Mouse (Mus musculus) hindbrain, embryonic 12.5 days (tissue): ENCODE measurements around the gene Armcx4. TPM values are rescaled to one million over a fixed set of nuclear protein-coding genes. Genes with fewer than 3 reads are reported as not detected.

Source experiments
- polyA plus RNA-seq: library from polyadenylated mRNA; unstranded; fragments of >200 nt; fragmentation: Nextera tagmentation; extraction: Ambion mirVana; gene quantifications from 2 replicates; pipeline ENCODE4 v1.2.1, GENCODE M21; 2016

Armcx4 gene
- polyA plus RNA-seq, 1 experiment from 2014 or later, result 7.5 TPM

Other genes with a start within 250 kb of the Armcx4 start
- gene Taf7l, start 210.0 kb upstream of the Armcx4 start, polyA plus RNA-seq, result 0.35 TPM in 1 of 2 replicates, not detected in the other
- gene Timm8a1, start 144.7 kb upstream of the Armcx4 start, polyA plus RNA-seq, result 41.9 and 49.2 TPM in 2 replicates
- gene Btk, start 102.9 kb upstream of the Armcx4 start, polyA plus RNA-seq, result 0.76 and 0.85 TPM in 2 replicates
- 236 and 276 TPM in 2 replicates for gene Rpl36a, start 100.9 kb upstream of the Armcx4 start, polyA plus RNA-seq
- 3.7 and 4.8 TPM in 2 replicates for gene Gla, start 85.4 kb upstream of the Armcx4 start, polyA plus RNA-seq
- gene Hnrnph2, start 85.3 kb upstream of the Armcx4 start, polyA plus RNA-seq, result 177 and 186 TPM in 2 replicates
- 76.9 and 83.4 TPM in 2 replicates for gene Armcx1, start 31.4 kb downstream of the Armcx4 start, polyA plus RNA-seq
- 29.8 and 31.9 TPM in 2 replicates for gene Armcx6, start 64.9 kb downstream of the Armcx4 start, polyA plus RNA-seq
- gene Armcx3, start 70.1 kb downstream of the Armcx4 start, polyA plus RNA-seq, result 62.5 and 71.3 TPM in 2 replicates
- 95.8 and 96.2 TPM in 2 replicates for gene Armcx2, start 122.7 kb downstream of the Armcx4 start, polyA plus RNA-seq